Mouse (Mus musculus) cerebellum, postnatal 25 days (tissue): ENCODE results near the gene Med24.

ENCODE experiments used
- DNase-seq, 2 experiments: peaks; one replicate each; pipeline ENCODE4 v3.0.0; 2021; ENCODE audit warnings: mixed read lengths in 2 of 2

The Med24 gene

GRCm38 (mm10) chr11:98729119-98729588 is at the start of gene Med24:
TSS of gene Med24 (minus strand) at chr11:98729435.
- peak; percentile 86 to 88 for DNase-seq

GRCm38 (mm10) chr11:98777888-98778287 is 48.7 kb upstream of the Med24 start:
- DNase-seq: no peak

GRCm38 (mm10) chr11:98776843-98777590 is 47.8 kb upstream of the Med24 start:
- DNase-seq: peak in 1 of 2 experiments; percentile 35

GRCm38 (mm10) chr11:98776052-98776764 is 47.0 kb upstream of the Med24 start:
- no peak for DNase-seq

GRCm38 (mm10) chr11:98775348-98776051 is 46.3 kb upstream of the Med24 start:
- DNase-seq: peak in 1 of 2 experiments; percentile 99

GRCm38 (mm10) chr11:98774582-98775347 is 45.5 kb upstream of the Med24 start, which contains the start of gene Nr1d1:
TSS of gene Nr1d1 (minus strand) at chr11:98775333.
- peak in 1 of 2 experiments; percentile 100 for DNase-seq

- DNase-seq: peak; percentile 99 to 100
These were observed 44.5 kb upstream of the Med24 start for GRCm38 (mm10) chr11:98773635-98774295.

GRCm38 (mm10) chr11:98772667-98773171 is 43.5 kb upstream of the Med24 start:
- DNase-seq: peak; percentile 67 to 70

GRCm38 (mm10) chr11:98771844-98772525 is 42.8 kb upstream of the Med24 start:
- DNase-seq: peak; percentile 49 to 73

- peak in 1 of 2 experiments; percentile 37 for DNase-seq
These were observed 41.9 kb upstream of the Med24 start for GRCm38 (mm10) chr11:98771131-98771530.

GRCm38 (mm10) chr11:98770096-98770975 is 41.1 kb upstream of the Med24 start:
- peak; percentile 49 to 53 for DNase-seq

- peak in 1 of 2 experiments; percentile 39 for DNase-seq
These were observed 40.0 kb upstream of the Med24 start for GRCm38 (mm10) chr11:98769007-98769954.

GRCm38 (mm10) chr11:98768127-98769006 is 39.1 kb upstream of the Med24 start:
- DNase-seq: peak; percentile 61 to 62

GRCm38 (mm10) chr11:98767713-98768112 is 38.5 kb upstream of the Med24 start:
- DNase-seq: peak in 1 of 2 experiments; percentile 38

- DNase-seq: peak; percentile 49 to 62
These were observed 38.0 kb upstream of the Med24 start for GRCm38 (mm10) chr11:98767276-98767675.

GRCm38 (mm10) chr11:98766816-98767215 is 37.6 kb upstream of the Med24 start:
- peak; percentile 36 to 43 for DNase-seq

- peak; percentile 53 to 56 for DNase-seq
These were observed 37.1 kb upstream of the Med24 start for GRCm38 (mm10) chr11:98766346-98766745.
